Mouse (Mus musculus) small intestine, adult 2 months (tissue): ENCODE data around the gene Spatc1l.

Source experiments
- CTCF ChIP-seq: fragments of 200-500 bp; IDR thresholded peaks from 2 replicates; pipeline ENCODE4 v1.5.1; 2012; ENCODE audit warnings: low read depth, mild to moderate bottlenecking, control low read depth, inconsistent platforms, low read length, moderate library complexity, mixed read lengths; ENCODE audit not compliant: insufficient replicate concordance, insufficient read length; ENCODE audit errors: extremely low read depth
- POLR2A ChIP-seq: fragments of 200-500 bp; IDR thresholded peaks from 2 replicates; pipeline ENCODE4 v1.6.1; 2012; ENCODE audit warnings: low read depth, mild to moderate bottlenecking, control low read depth, inconsistent platforms, low read length, moderate library complexity

DNA sequence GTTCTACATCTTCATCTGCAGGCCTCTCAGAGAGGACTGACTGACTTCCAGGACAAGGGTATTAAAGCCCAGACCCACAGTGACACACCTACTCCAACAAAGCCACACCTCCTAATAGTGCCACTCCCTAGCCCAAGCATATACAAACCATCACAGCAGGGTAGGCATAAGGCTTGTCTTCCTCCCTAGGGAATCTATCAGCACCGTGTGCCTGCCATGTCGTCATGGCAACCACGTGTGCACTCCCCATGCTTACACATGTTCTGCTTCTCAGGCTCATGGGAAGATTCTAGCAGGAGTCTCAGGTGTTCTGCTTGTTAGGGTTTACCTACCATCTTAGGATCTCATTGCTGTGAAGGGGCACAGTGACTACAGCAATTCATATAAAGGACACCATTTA, 10.5 kb upstream of the Spatc1l start:
- TF ChIP-seq CTCF (no peak), POLR2A (no peak)
